Mouse (Mus musculus) testis, adult 2 months (tissue): Measurements from ENCODE around the gene Prkcb. TPM values are rescaled to one million over a fixed set of nuclear protein-coding genes. Genes with fewer than 3 reads are reported as not detected.

ENCODE experiments used
- H3K27ac ChIP-seq: fragments of 200-500 bp; 2 replicates; pipeline ENCODE4 v1.5.1; 2012; ENCODE audit warnings: low read depth, low read length; ENCODE audit not compliant: control insufficient read depth, insufficient read depth
- H3K27me3 ChIP-seq: fragments of 200-500 bp; 2 replicates; pipeline ENCODE4 v1.6.1; 2012; ENCODE audit warnings: mild to moderate bottlenecking, low read length, moderate library complexity; ENCODE audit not compliant: control insufficient read depth, insufficient read depth
- H3K36me3 ChIP-seq: fragments of 200-500 bp; 2 replicates; pipeline ENCODE4 v1.6.1; 2012; ENCODE audit warnings: mild to moderate bottlenecking, low read length; ENCODE audit not compliant: control insufficient read depth, insufficient read depth
- H3K4me1 ChIP-seq: fragments of 200-500 bp; 2 replicates; pipeline ENCODE4 v1.6.1; 2012; ENCODE audit warnings: low read length; ENCODE audit not compliant: control insufficient read depth, insufficient read depth
- H3K4me3 ChIP-seq: fragments of 200-500 bp; 2 replicates; pipeline ENCODE4 v1.5.1; 2012; ENCODE audit warnings: low read depth, mild to moderate bottlenecking, low read length, moderate library complexity, mixed read lengths; ENCODE audit not compliant: control insufficient read depth
- CTCF ChIP-seq: fragments of 200-500 bp; IDR thresholded peaks from 2 replicates; pipeline ENCODE4 v1.5.1; 2012; ENCODE audit warnings: low read depth, mild to moderate bottlenecking, inconsistent platforms, low read length, moderate library complexity; ENCODE audit not compliant: control insufficient read depth, insufficient read depth, insufficient replicate concordance
- POLR2A ChIP-seq: fragments of 200-500 bp; IDR thresholded peaks from 2 replicates; pipeline ENCODE4 v1.6.1; 2012; ENCODE audit warnings: low read depth, mild to moderate bottlenecking, inconsistent platforms, low read length, moderate library complexity; ENCODE audit not compliant: control insufficient read depth
- polyA plus RNA-seq: library from polyadenylated mRNA; depleted of rRNA; stranded (reverse); fragments of >200 nt; gene quantifications from 2 replicates; pipeline ENCODE4 v1.2.3, GENCODE M21; 2012

Gene Prkcb
- polyA plus RNA-seq, 1 experiment = 3.4 TPM

- H3K4me1 ChIP-seq = no peaks in the 10 kb centered on the region
- H3K27ac ChIP-seq = no peak overlapping the region
- H3K27me3 ChIP-seq = no peaks in the 10 kb centered on the region
- TF ChIP-seq POLR2A (no peak), CTCF (no peak)
- no peaks in the 10 kb centered on the region for H3K36me3 ChIP-seq
- H3K4me3 ChIP-seq = no peak overlapping the region
These were observed 281.9 kb downstream of the Prkcb start for GRCm38 (mm10) chr7:122570407-122570806.

- TF ChIP-seq POLR2A = no peak
- Histone ChIP-seq H3K4me1 (no peaks in the 10 kb centered on the region), H3K27me3 (no peaks in the 10 kb centered on the region), H3K27ac (no peak overlapping the region), H3K36me3 (no peaks in the 10 kb centered on the region), H3K4me3 (no peak overlapping the region)
These were observed 284.6 kb downstream of the Prkcb start for GRCm38 (mm10) chr7:122573101-122573635.

- Histone ChIP-seq H3K27me3 (no peaks in the 10 kb centered on the region), H3K36me3 (no peaks in the 10 kb centered on the region), H3K4me1 (no peaks in the 10 kb centered on the region), H3K27ac (no peak overlapping the region), H3K4me3 (no peak overlapping the region)
- no peak for TF ChIP-seq POLR2A
- no peak for TF ChIP-seq CTCF
These were observed 285.9 kb downstream of the Prkcb start for GRCm38 (mm10) chr7:122574418-122574817.

- TF ChIP-seq POLR2A = no peak
- no peak for TF ChIP-seq CTCF
- Histone ChIP-seq H3K27me3 (no peaks in the 10 kb centered on the region), H3K27ac (no peak overlapping the region), H3K4me1 (no peaks in the 10 kb centered on the region), H3K36me3 (no peaks in the 10 kb centered on the region), H3K4me3 (no peak overlapping the region)
These were observed 286.5 kb downstream of the Prkcb start for GRCm38 (mm10) chr7:122575056-122575455.

- no peaks in the 10 kb centered on the region for H3K4me1 ChIP-seq
- no peaks in the 10 kb centered on the region for H3K27me3 ChIP-seq
- no peak overlapping the region for H3K4me3 ChIP-seq
- TF ChIP-seq POLR2A (no peak), CTCF (no peak)
- H3K27ac ChIP-seq = no peak overlapping the region
- no peaks in the 10 kb centered on the region for H3K36me3 ChIP-seq
These were observed 287.0 kb downstream of the Prkcb start for GRCm38 (mm10) chr7:122575506-122575905.

- no peaks in the 10 kb centered on the region for H3K36me3 ChIP-seq
- no peak overlapping the region for H3K27ac ChIP-seq
- no peaks in the 10 kb centered on the region for H3K4me1 ChIP-seq
- H3K4me3 ChIP-seq = no peak overlapping the region
- H3K27me3 ChIP-seq = no peaks in the 10 kb centered on the region
- TF ChIP-seq POLR2A (no peak), CTCF (no peak)
These were observed 289.0 kb downstream of the Prkcb start for GRCm38 (mm10) chr7:122577571-122577970.

GRCm38 (mm10) chr7:122579461-122580157 lies 291.1 kb downstream of the Prkcb start:
- Histone ChIP-seq H3K4me3 (no peak overlapping the region), H3K27ac (no peak overlapping the region), H3K4me1 (no peaks in the 10 kb centered on the region), H3K36me3 (no peaks in the 10 kb centered on the region), H3K27me3 (no peaks in the 10 kb centered on the region)
- TF ChIP-seq POLR2A = no peak
- TF ChIP-seq CTCF = no peak

GRCm38 (mm10) chr7:122580158-122580475 lies 291.6 kb downstream of the Prkcb start:
- Histone ChIP-seq H3K27ac (no peak overlapping the region), H3K4me1 (no peaks in the 10 kb centered on the region), H3K36me3 (no peaks in the 10 kb centered on the region), H3K27me3 (no peaks in the 10 kb centered on the region), H3K4me3 (no peak overlapping the region)
- TF ChIP-seq CTCF (no peak), POLR2A (no peak)
